Mouse (Mus musculus) lung, embryonic 15.5 days (tissue): ENCODE data around the gene 4933424G06Rik. TPM values are rescaled to one million over a fixed set of nuclear protein-coding genes. Genes with fewer than 3 reads are reported as not detected.

Experiments used
- ATAC-seq: fragments of 200-750 bp; cut with Nextera tagmentation; 2 replicates; pipeline ENCODE4 v1.8.0; 2017; ENCODE audit warnings: moderate number of reproducible peaks, borderline replicate concordance; ENCODE audit not compliant: low FRiP score, low TSS enrichment; ENCODE audit errors: extremely low read depth
- H3K27ac ChIP-seq: fragments of 300-500 bp; sonication (generic); 2 replicates; pipeline ENCODE4 v1.5.1; 2015; ENCODE audit warnings: moderate library complexity, mild to moderate bottlenecking, inconsistent platforms
- H3K27me3 ChIP-seq: fragments of 300-500 bp; sonication (generic); 2 replicates; pipeline ENCODE4 v1.6.1; 2015; ENCODE audit warnings: inconsistent platforms
- H3K36me3 ChIP-seq: fragments of 300-500 bp; sonication (generic); 2 replicates; pipeline ENCODE4 v1.6.1; 2015; ENCODE audit warnings: inconsistent platforms
- H3K4me1 ChIP-seq: fragments of 300-500 bp; sonication (generic); 2 replicates; pipeline ENCODE4 v1.6.1; 2015; ENCODE audit warnings: inconsistent platforms
- H3K4me2 ChIP-seq: fragments of 300-500 bp; sonication (generic); 2 replicates; pipeline ENCODE4 v1.6.1; 2015; ENCODE audit warnings: inconsistent platforms, mild to moderate bottlenecking, moderate library complexity
- H3K4me3 ChIP-seq: fragments of 300-500 bp; sonication (generic); 2 replicates; pipeline ENCODE4 v1.5.1; 2015; ENCODE audit warnings: mild to moderate bottlenecking, inconsistent platforms
- H3K9ac ChIP-seq: fragments of 300-500 bp; sonication (generic); 2 replicates; pipeline ENCODE4 v1.6.1; 2015; ENCODE audit warnings: inconsistent platforms
- H3K9me3 ChIP-seq: fragments of 300-500 bp; sonication (generic); 2 replicates; pipeline ENCODE4 v1.6.1; 2016; ENCODE audit warnings: inconsistent platforms
- WGBS: fragments of 180-500 bp; shearing (Covaris S2); methylation state at CpG from one replicate; pipeline ENCODE4 v1.1.7; 2015; 5-methylcytosine and 5-hydroxymethylcytosine counted together
- polyA plus RNA-seq: library from polyadenylated mRNA; unstranded; fragments of >200 nt; fragmentation: Nextera tagmentation; extraction: Ambion mirVana; gene quantifications from 2 replicates; pipeline ENCODE4 v1.2.1, GENCODE M21; 2015

4933424G06Rik gene
- polyA plus RNA-seq, 1 experiment from 2014 or later: not detected

DNA sequence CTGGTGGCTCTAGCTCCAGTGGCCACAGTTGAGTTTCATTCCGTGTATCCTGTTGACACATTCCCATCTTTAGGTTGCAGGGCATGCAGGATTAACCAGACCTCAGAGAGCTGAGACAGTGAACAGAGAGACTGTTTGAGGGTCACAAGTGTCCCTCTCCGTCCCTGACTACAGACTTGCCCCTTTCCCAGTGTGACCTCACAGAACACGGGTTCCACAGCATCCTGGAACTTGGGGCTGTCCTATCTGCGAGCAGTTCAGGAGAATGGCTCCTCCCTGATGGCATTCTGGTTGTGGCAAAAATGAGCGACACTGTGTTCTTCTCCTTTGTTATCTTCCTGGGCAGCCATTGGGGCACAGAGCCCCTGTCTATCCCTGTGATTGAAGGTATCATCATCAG, 4.4 kb downstream of the 4933424G06Rik start, which contains the start of gene Actr1b:
TSS of gene Actr1b (minus strand) at position 112 of the 400 bp plus-strand sequence.
- 84% methylated on average over 5 of the region's 5 CpGs for WGBS
- Histone ChIP-seq H3K9me3 (no peaks in the 10 kb centered on the region), H3K27ac (no peak within 1 kb of the TSS), H3K9ac (no peak within 1 kb of the TSS), H3K36me3 (no peaks in the 10 kb centered on the region), H3K27me3 (no peaks in the 10 kb centered on the region), H3K4me2 (no peak within 1 kb of the TSS), H3K4me3 (no peak within 1 kb of the TSS), H3K4me1 (no peaks in the 10 kb centered on the region)
- ATAC-seq: no peak

DNA sequence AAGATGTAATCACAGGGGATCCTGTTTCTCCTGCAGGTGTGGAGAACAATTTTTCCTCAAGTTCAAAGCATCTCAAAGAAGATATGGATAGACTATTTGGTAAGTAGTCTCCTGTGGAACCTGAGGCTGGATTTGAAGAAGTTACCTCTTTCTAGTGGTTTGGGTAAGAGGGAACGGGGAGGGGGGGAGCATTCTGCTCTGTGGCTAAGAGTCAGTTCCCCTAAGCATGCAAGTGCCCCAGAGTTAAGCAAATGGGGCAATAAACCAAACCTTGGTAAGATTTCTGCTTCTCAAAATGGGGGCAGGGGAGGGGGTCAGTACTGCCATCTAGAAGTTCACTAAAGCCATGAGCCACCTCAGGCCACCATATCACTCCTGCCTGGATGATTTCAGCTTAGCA, 8.8 kb downstream of the 4933424G06Rik start:
- no peaks in the 10 kb centered on the region for H3K9me3 ChIP-seq
- WGBS: 96% methylated on average over 1 of the region's 1 CpGs
- H3K4me2 ChIP-seq: no peak overlapping the region
- H3K9ac ChIP-seq: no peak overlapping the region
- H3K36me3 ChIP-seq: no peaks in the 10 kb centered on the region
- no peaks in the 10 kb centered on the region for H3K27me3 ChIP-seq
- no peaks in the 10 kb centered on the region for H3K4me1 ChIP-seq
- ATAC-seq: no peak
- no peak overlapping the region for H3K27ac ChIP-seq
- H3K4me3 ChIP-seq: no peak overlapping the region

DNA sequence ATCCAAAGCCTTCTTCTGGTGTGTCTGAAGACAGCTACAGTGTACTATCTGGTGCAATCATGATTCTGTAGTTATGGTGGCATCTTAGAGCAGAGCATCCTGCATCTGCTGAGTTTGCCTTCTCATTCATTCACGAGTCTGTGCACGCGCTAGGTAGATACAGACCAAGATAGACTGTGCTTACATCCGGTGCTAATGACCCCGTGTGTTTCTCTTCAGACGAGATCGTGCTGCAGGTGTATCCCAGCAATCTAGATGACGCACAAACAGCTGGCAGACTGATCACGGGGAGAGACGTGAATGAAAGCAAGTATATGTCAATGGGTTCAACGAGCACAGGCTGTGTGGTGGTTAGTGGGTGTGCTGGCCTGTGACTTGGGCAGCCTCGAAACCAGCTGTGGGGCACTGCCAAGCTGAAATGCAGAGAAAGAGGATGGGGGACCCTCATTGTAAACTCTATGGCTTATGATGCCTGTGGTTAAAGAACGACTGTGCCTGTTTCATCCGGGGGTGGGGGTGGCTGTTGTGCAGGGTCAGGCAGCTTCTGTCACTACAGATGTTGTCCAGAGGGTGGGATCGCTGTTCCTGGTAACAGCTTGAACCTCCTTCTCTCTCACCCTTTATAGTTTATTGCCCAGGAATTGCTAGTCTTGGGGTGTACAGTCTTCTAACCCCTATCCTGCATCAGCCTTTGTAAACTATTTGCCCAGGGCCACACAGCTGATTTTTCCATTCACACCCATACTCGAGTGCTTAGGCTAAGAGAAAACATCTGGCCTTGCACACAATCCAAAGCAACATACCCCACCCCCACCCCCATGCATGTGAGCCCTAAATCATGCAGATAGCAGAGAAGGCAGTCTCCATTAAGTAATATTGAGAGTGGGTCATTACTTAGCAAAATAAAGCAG, 13.5 kb downstream of the 4933424G06Rik start:
- WGBS: 60% methylated on average over 16 of the region's 16 CpGs
- Histone ChIP-seq H3K4me3 (no peak overlapping the region), H3K27me3 (no peaks in the 10 kb centered on the region), H3K36me3 (no peaks in the 10 kb centered on the region), H3K9me3 (no peaks in the 10 kb centered on the region), H3K4me2 (no peak overlapping the region), H3K27ac (no peak overlapping the region), H3K9ac (no peak overlapping the region), H3K4me1 (no peaks in the 10 kb centered on the region)
- ATAC-seq: peak; percentile 55; the same call in 1 of the 2 replicates

DNA sequence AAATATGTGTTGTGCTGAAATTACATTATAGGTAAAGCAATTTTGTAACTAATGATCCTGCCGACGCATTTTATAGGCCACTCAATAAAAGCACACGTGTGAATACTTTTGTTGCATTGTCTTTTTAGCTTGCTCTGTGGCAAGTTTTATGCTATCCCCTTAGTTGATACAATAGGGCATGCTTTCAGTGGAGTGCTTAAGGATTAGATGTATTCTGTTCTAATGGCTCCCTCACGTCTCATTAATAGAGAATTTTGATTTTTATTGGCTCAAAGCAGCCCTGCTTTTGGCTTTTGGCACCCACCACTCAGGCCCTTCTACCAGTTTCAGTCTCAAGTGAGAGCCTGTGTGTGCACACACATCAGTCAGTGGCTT, 14.1 kb downstream of the 4933424G06Rik start:
- Histone ChIP-seq H3K4me1 (no peaks in the 10 kb centered on the region), H3K27ac (no peak overlapping the region), H3K36me3 (no peaks in the 10 kb centered on the region), H3K27me3 (no peaks in the 10 kb centered on the region), H3K9ac (no peak overlapping the region), H3K4me3 (no peak overlapping the region), H3K4me2 (no peak overlapping the region), H3K9me3 (no peaks in the 10 kb centered on the region)
- no peak for ATAC-seq
- 73% methylated on average over 4 of the region's 4 CpGs for WGBS

DNA sequence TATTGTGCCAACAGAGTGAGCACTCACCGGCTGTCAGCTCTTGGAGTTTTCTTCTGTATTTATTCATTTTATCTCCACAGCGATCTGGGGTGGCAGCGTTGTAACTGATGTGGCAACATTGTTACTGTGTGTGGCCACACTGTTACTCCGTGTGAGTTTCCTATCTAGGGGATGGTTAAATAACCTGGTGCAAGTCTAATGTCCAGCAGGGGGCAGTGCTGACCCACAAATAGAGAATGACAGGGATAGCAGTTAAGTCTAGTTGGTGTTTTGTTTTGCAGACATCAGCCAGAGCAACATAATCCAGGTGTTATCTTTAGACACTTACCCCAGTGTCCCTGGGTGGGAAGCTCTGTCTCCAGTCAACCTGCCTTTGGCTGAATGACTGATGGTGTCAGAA, 27.4 kb downstream of the 4933424G06Rik start:
- Histone ChIP-seq H3K36me3 (no peaks in the 10 kb centered on the region), H3K27ac (no peak overlapping the region), H3K27me3 (no peaks in the 10 kb centered on the region; the same call in 1 of the 2 replicates), H3K4me3 (no peak overlapping the region), H3K4me2 (no peak overlapping the region), H3K9me3 (no peaks in the 10 kb centered on the region), H3K9ac (no peak overlapping the region), H3K4me1 (no peaks in the 10 kb centered on the region)
- no peak for ATAC-seq
- WGBS: 12% methylated on average over 4 of the region's 4 CpGs

DNA sequence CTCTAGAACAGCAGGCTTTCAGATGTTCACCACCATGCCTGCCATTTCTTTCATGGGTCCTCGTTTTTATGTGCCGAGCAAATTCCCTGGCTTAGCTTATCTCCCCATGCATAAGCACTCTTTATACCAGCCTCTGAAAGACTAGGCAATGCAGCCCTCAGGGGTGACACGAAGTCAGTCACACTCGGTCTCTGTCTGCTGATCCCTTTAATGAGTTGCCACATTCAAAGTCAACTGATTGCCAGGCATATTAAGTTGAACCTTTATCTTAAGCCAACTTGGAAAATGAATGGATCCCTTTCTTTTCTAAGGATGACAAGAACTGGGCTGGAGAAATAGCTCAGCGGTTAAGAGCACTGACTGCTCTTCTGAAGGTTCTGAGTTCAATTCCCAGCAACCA, 29.3 kb downstream of the 4933424G06Rik start:
- Histone ChIP-seq H3K9ac (no peak overlapping the region), H3K27me3 (peaks cover 5% of the 10 kb centered on the region), H3K4me2 (no peak overlapping the region), H3K4me3 (no peak overlapping the region), H3K4me1 (0 out of 2 replicates have a peak, but pooled peaks cover 2% of the 10 kb centered on the region), H3K27ac (no peak overlapping the region), H3K9me3 (no peaks in the 10 kb centered on the region), H3K36me3 (no peaks in the 10 kb centered on the region)
- no peak for ATAC-seq
- WGBS: 69% methylated on average over 5 of the region's 5 CpGs

DNA sequence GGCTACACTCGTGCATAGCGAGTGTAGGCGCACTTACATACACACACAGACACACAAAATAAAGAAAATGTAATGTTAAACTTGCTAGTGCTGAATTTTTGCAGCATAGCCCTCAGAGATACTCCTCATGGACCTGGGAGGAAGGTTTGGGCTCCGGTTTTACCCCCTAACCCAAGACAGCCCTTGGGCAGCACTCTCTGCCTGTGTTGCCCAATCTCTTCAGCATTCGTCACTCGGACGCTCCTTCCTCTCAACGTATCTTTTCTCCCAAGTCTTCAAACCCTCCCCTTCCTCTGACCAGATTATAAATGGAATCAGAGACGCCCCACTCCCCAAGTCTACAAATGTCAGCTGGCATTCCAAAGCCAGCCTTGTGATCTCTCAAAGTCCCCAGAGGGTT, 33.1 kb downstream of the 4933424G06Rik start:
- 63% methylated on average over 9 of the region's 9 CpGs for WGBS
- no peak for ATAC-seq
- peaks cover 8% of the 10 kb centered on the region for H3K27me3 ChIP-seq

DNA sequence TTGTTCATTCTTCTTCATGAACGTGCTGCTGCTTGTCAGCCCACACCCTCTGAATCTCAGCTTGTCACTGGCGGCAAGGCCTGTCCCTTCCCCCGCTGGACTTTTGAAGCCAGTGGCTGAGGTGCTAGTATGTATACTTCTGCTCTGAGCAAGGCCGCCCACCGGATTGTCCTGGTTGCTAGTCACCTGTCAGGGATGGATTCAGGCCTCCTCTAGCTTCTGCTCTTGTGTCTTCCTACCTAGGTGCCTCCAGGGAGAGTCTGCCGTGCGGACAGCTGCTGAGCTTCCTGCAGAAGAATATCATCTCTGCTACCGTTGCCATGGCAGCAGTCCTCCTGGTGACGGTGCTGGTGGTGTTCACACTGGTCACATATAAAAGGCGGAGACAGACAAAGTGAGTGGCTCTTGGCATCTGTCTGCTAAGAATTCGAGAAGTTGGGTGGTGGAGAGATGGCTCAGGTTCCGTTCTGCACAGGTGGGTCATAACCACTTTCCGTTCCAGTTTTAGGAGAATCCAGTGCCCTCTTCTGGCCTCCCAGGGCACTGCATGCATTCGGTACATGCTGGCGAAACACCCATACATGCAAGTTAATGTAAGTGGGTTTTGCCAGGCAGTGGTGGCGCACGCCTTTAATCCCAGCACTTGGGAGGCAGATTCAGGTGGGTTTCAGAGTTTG, 34.5 kb downstream of the 4933424G06Rik start:
- ATAC-seq: no peak
- Histone ChIP-seq H3K4me3 (peak overlapping the region; percentile 13), H3K27me3 (peaks cover 8% of the 10 kb centered on the region), H3K9me3 (no peaks in the 10 kb centered on the region), H3K4me1 (0 out of 2 replicates have a peak, but pooled peaks cover 6% of the 10 kb centered on the region), H3K27ac (no peak overlapping the region), H3K36me3 (no peaks in the 10 kb centered on the region), H3K9ac (no peak overlapping the region), H3K4me2 (peak overlapping the region; percentile 36)
- 14% methylated on average over 17 of the region's 17 CpGs for WGBS

More for the DNA sequence above, 33.1 kb downstream of the 4933424G06Rik start:
- H3K4me1 ChIP-seq: 0 out of 2 replicates have a peak, but pooled peaks cover 6% of the 10 kb centered on the region
- H3K9ac ChIP-seq: no peak overlapping the region
- H3K9me3 ChIP-seq: no peaks in the 10 kb centered on the region
- H3K4me3 ChIP-seq: no peak overlapping the region
- H3K27ac ChIP-seq: no peak overlapping the region
- no peaks in the 10 kb centered on the region for H3K36me3 ChIP-seq
- no peak overlapping the region for H3K4me2 ChIP-seq

DNA sequence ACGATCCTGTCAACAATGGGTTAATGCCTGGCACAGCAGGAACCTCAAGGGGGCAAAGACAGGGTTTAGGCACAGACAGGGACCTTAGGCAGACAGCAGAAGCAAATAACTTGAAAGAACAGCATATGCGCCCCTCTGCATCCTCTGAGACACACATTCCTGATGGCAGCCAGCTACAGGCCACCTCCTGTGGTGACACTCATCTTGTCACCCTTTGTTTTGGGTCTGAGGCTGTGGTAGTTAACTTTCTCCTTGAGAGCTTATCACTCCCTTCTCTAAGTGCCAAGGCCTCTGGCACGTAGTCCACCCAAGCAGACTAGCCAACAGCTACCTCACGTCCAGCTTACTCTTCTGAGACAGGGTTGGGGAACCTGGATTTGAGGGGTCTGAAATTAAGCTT, 35.7 kb downstream of the 4933424G06Rik start:
- Histone ChIP-seq H3K4me3 (no peak overlapping the region), H3K27ac (no peak overlapping the region), H3K9me3 (no peaks in the 10 kb centered on the region), H3K4me2 (no peak overlapping the region), H3K9ac (no peak overlapping the region), H3K27me3 (peaks cover 8% of the 10 kb centered on the region), H3K4me1 (0 out of 2 replicates have a peak, but pooled peaks cover 6% of the 10 kb centered on the region), H3K36me3 (no peaks in the 10 kb centered on the region)
- no peak for ATAC-seq
- WGBS: 47% methylated on average over 4 of the region's 4 CpGs

DNA sequence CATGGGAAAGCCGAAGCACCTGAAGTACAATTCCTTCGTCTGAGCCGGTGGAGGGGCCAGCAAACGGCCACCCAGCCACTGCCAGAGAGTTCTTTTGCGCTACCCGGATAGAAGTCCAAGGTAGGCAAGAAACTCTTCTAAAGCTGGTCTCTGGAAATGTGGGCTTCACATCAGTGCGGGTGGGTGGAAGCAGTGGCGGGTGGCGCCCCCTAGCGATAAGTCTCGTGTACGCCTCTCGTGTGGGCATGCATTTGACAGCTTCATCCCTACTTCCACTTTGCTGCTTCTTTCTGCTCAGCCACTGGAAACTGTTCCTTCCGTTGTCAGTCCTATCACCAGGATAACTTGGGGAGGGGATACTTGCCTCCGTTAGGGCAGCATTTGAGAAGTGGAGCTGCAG, 36.5 kb downstream of the 4933424G06Rik start:
- H3K9me3 ChIP-seq: no peaks in the 10 kb centered on the region
- no peak overlapping the region for H3K27ac ChIP-seq
- 0 out of 2 replicates have a peak, but pooled peaks cover 6% of the 10 kb centered on the region for H3K4me1 ChIP-seq
- 42% methylated on average over 15 of the region's 15 CpGs for WGBS
- ATAC-seq: no peak
- H3K9ac ChIP-seq: no peak overlapping the region
- H3K4me3 ChIP-seq: no peak overlapping the region
- H3K4me2 ChIP-seq: no peak overlapping the region
- peaks cover 8% of the 10 kb centered on the region; the same call in 1 of the 2 replicates for H3K27me3 ChIP-seq
- no peaks in the 10 kb centered on the region for H3K36me3 ChIP-seq

DNA sequence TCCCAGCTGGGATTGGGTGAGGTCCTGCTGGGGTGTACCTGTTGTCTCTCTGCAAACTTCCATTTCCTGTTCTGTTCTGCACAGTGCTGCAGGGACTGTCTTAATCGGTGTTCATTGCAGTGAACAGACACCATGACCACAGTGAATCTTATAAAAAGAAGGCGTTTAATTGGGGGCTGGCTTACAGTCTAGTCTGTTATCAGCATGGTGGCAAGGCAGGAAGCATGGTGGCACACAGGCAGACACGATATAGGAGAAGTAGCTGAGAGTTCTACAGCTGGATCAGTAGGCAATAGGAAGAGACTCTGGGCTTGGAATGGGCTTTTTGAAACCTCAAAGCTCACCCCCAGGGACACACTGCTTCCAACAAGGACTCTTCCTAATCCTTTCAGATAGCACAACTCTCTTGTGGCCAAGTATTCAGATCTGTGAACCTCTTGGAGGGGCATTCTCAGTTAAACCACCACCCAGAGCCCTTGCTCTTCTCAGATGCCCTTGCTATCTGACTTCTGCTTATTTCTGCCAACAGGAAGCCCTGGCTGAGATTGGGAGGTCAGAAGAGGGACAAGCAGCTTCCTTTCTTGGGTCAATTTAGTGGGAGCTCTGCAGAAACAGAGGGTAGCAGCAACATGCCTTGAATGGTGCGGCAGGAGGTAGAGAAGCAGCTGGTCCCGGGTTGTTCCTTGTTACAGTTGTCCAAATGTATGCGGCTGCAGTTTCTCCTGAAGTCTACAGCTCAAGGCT, 44.2 kb downstream of the 4933424G06Rik start:
- H3K36me3 ChIP-seq: no peaks in the 10 kb centered on the region
- no peaks in the 10 kb centered on the region for H3K4me1 ChIP-seq
- no peaks in the 10 kb centered on the region for H3K27me3 ChIP-seq
- no peak overlapping the region for H3K9ac ChIP-seq
- no peak overlapping the region for H3K27ac ChIP-seq
- H3K4me2 ChIP-seq: no peak overlapping the region
- no peak overlapping the region for H3K4me3 ChIP-seq
- no peak for ATAC-seq
- no peaks in the 10 kb centered on the region for H3K9me3 ChIP-seq
- 68% methylated on average over 6 of the region's 6 CpGs for WGBS
